Mouse (Mus musculus): ENCODE data around the gene Pex3. TPM values are rescaled to one million over a fixed set of nuclear protein-coding genes. Genes with fewer than 3 reads are reported as not detected.
A peak's percentile ranks its signal among the peaks of the same experiment; 100 is the strongest.

The Pex3 gene
- polyA plus RNA-seq (2014; fragmentation: Nextera tagmentation; extraction: Ambion mirVana), result 22.4 and 22.5 TPM in 2 replicates

- Histone ChIP-seq H3K9ac (ENCODE audit: low read depth, low read length) (peak within 1 kb of the TSS; percentile 80), H3K36me3 (ENCODE audit: control insufficient read depth, insufficient read depth, low read length) (no peaks in the 10 kb centered on the region), H3K27me3 (ENCODE audit: control insufficient read depth, insufficient read depth, low read length) (no peaks in the 10 kb centered on the region), H3K4me3 (ENCODE audit: low read depth, low read length) (peak within 1 kb of the TSS; percentile 67), H3K4me2 (peak within 1 kb of the TSS; percentile 73), H3K9me3 (replicated peaks; ENCODE audit: control insufficient read depth, low read length) (no peaks in the 10 kb centered on the region), H3K4me1 (ENCODE audit: control insufficient read depth, insufficient read depth, low read length) (peaks cover 8% of the 10 kb centered on the region), H3K27ac (ENCODE audit: low read depth, low read length) (peak within 1 kb of the TSS; percentile 47; the same call in 1 of the 2 replicates)
- WGBS (ENCODE audit: insufficient replicate concordance), result under 1% methylated on average over 51 of the region's 51 CpGs
- peak; percentile 89 for ATAC-seq (replicated peaks; ENCODE audit: insufficient number of reproducible peaks, low FRiP score, low TSS enrichment)
Measured at GRCm38 (mm10) chr10:13552646-13553497, at the start of gene Pex3, which contains the start of gene Adat2. TSS of gene Pex3 (minus strand) at chr10:13553142. TSS of gene Adat2 (plus strand) at chr10:13552894.

GRCm38 (mm10) chr10:13600926-13601325, 48.0 kb upstream of the Pex3 start:
- Histone ChIP-seq H3K4me2 (no peak overlapping the region), H3K36me3 (ENCODE audit: control insufficient read depth, insufficient read depth, low read length) (no peaks in the 10 kb centered on the region), H3K9me3 (replicated peaks; ENCODE audit: control insufficient read depth, low read length) (no peaks in the 10 kb centered on the region), H3K27me3 (ENCODE audit: control insufficient read depth, insufficient read depth, low read length) (no peaks in the 10 kb centered on the region), H3K4me1 (ENCODE audit: control insufficient read depth, insufficient read depth, low read length) (no peaks in the 10 kb centered on the region), H3K4me3 (ENCODE audit: low read depth, low read length) (no peak overlapping the region), H3K9ac (ENCODE audit: low read depth, low read length) (no peak overlapping the region), H3K27ac (ENCODE audit: low read depth, low read length) (no peak overlapping the region)
- no peak for ATAC-seq (replicated peaks; ENCODE audit: insufficient number of reproducible peaks, low FRiP score, low TSS enrichment)
- WGBS (ENCODE audit: insufficient replicate concordance), result 65% methylated on average over 2 of the region's 2 CpGs

- Histone ChIP-seq H3K27ac (ENCODE audit: low read depth, low read length) (no peak overlapping the region), H3K4me2 (no peak overlapping the region), H3K4me1 (ENCODE audit: control insufficient read depth, insufficient read depth, low read length) (no peaks in the 10 kb centered on the region), H3K36me3 (ENCODE audit: control insufficient read depth, insufficient read depth, low read length) (no peaks in the 10 kb centered on the region), H3K9ac (ENCODE audit: low read depth, low read length) (no peak overlapping the region), H3K27me3 (ENCODE audit: control insufficient read depth, insufficient read depth, low read length) (no peaks in the 10 kb centered on the region), H3K4me3 (ENCODE audit: low read depth, low read length) (no peak overlapping the region), H3K9me3 (replicated peaks; ENCODE audit: control insufficient read depth, low read length) (no peaks in the 10 kb centered on the region)
- ATAC-seq (replicated peaks; ENCODE audit: insufficient number of reproducible peaks, low FRiP score, low TSS enrichment), result no peak
- WGBS (ENCODE audit: insufficient replicate concordance), result 75% methylated on average over 8 of the region's 8 CpGs
Measured at GRCm38 (mm10) chr10:13597491-13597890, 44.5 kb upstream of the Pex3 start.

GRCm38 (mm10) chr10:13596866-13597265, 43.9 kb upstream of the Pex3 start:
- Histone ChIP-seq H3K4me1 (ENCODE audit: control insufficient read depth, insufficient read depth, low read length) (no peaks in the 10 kb centered on the region), H3K36me3 (ENCODE audit: control insufficient read depth, insufficient read depth, low read length) (no peaks in the 10 kb centered on the region), H3K4me2 (no peak overlapping the region), H3K9ac (ENCODE audit: low read depth, low read length) (no peak overlapping the region), H3K9me3 (replicated peaks; ENCODE audit: control insufficient read depth, low read length) (no peaks in the 10 kb centered on the region), H3K27ac (ENCODE audit: low read depth, low read length) (no peak overlapping the region), H3K27me3 (ENCODE audit: control insufficient read depth, insufficient read depth, low read length) (no peaks in the 10 kb centered on the region), H3K4me3 (ENCODE audit: low read depth, low read length) (no peak overlapping the region)
- 84% methylated on average over 9 of the region's 9 CpGs for whole genome bisulfite sequencing (ENCODE audit: insufficient replicate concordance)
- ATAC-seq (replicated peaks; ENCODE audit: insufficient number of reproducible peaks, low FRiP score, low TSS enrichment), result no peak

- Histone ChIP-seq H3K4me3 (ENCODE audit: low read depth, low read length) (no peak overlapping the region), H3K27me3 (ENCODE audit: control insufficient read depth, insufficient read depth, low read length) (no peaks in the 10 kb centered on the region), H3K9me3 (replicated peaks; ENCODE audit: control insufficient read depth, low read length) (no peaks in the 10 kb centered on the region), H3K4me2 (no peak overlapping the region), H3K9ac (ENCODE audit: low read depth, low read length) (no peak overlapping the region), H3K27ac (ENCODE audit: low read depth, low read length) (no peak overlapping the region), H3K36me3 (ENCODE audit: control insufficient read depth, insufficient read depth, low read length) (no peaks in the 10 kb centered on the region), H3K4me1 (ENCODE audit: control insufficient read depth, insufficient read depth, low read length) (no peaks in the 10 kb centered on the region)
- ATAC-seq (replicated peaks; ENCODE audit: insufficient number of reproducible peaks, low FRiP score, low TSS enrichment), result no peak
- 49% methylated on average over 3 of the region's 3 CpGs for WGBS (ENCODE audit: insufficient replicate concordance)
Measured at GRCm38 (mm10) chr10:13596073-13596472, 43.1 kb upstream of the Pex3 start.

GRCm38 (mm10) chr10:13593529-13593928, 40.6 kb upstream of the Pex3 start:
- no peak for ATAC-seq (replicated peaks; ENCODE audit: insufficient number of reproducible peaks, low FRiP score, low TSS enrichment)
- Histone ChIP-seq H3K4me1 (ENCODE audit: control insufficient read depth, insufficient read depth, low read length) (no peaks in the 10 kb centered on the region), H3K27me3 (ENCODE audit: control insufficient read depth, insufficient read depth, low read length) (no peaks in the 10 kb centered on the region), H3K9ac (ENCODE audit: low read depth, low read length) (no peak overlapping the region), H3K9me3 (replicated peaks; ENCODE audit: control insufficient read depth, low read length) (no peaks in the 10 kb centered on the region), H3K4me3 (ENCODE audit: low read depth, low read length) (no peak overlapping the region), H3K36me3 (ENCODE audit: control insufficient read depth, insufficient read depth, low read length) (no peaks in the 10 kb centered on the region), H3K4me2 (no peak overlapping the region), H3K27ac (ENCODE audit: low read depth, low read length) (no peak overlapping the region)
- 84% methylated on average over 3 of the region's 3 CpGs for WGBS (ENCODE audit: insufficient replicate concordance)

GRCm38 (mm10) chr10:13592196-13592595, 39.3 kb upstream of the Pex3 start:
- Histone ChIP-seq H3K9me3 (replicated peaks; ENCODE audit: control insufficient read depth, low read length) (no peaks in the 10 kb centered on the region), H3K4me3 (ENCODE audit: low read depth, low read length) (no peak overlapping the region), H3K27me3 (ENCODE audit: control insufficient read depth, insufficient read depth, low read length) (no peaks in the 10 kb centered on the region), H3K4me1 (ENCODE audit: control insufficient read depth, insufficient read depth, low read length) (no peaks in the 10 kb centered on the region), H3K9ac (ENCODE audit: low read depth, low read length) (no peak overlapping the region), H3K27ac (ENCODE audit: low read depth, low read length) (no peak overlapping the region), H3K36me3 (ENCODE audit: control insufficient read depth, insufficient read depth, low read length) (no peaks in the 10 kb centered on the region), H3K4me2 (no peak overlapping the region)
- WGBS (ENCODE audit: insufficient replicate concordance), result 88% methylated on average over 10 of the region's 10 CpGs
- no peak for ATAC-seq (replicated peaks; ENCODE audit: insufficient number of reproducible peaks, low FRiP score, low TSS enrichment)

GRCm38 (mm10) chr10:13587914-13588313, 35.0 kb upstream of the Pex3 start:
- no peaks in the 10 kb centered on the region for H3K4me1 ChIP-seq (ENCODE audit: control insufficient read depth, insufficient read depth, low read length)
- no peak for ATAC-seq (replicated peaks; ENCODE audit: insufficient number of reproducible peaks, low FRiP score, low TSS enrichment)
- H3K27ac ChIP-seq (ENCODE audit: low read depth, low read length), result no peak overlapping the region
- H3K36me3 ChIP-seq (ENCODE audit: control insufficient read depth, insufficient read depth, low read length), result no peaks in the 10 kb centered on the region
- WGBS (ENCODE audit: insufficient replicate concordance), result 59% methylated on average over 2 of the region's 2 CpGs
- H3K9ac ChIP-seq (ENCODE audit: low read depth, low read length), result no peak overlapping the region
- no peaks in the 10 kb centered on the region for H3K9me3 ChIP-seq (replicated peaks; ENCODE audit: control insufficient read depth, low read length)
- H3K4me2 ChIP-seq, result no peak overlapping the region
- H3K27me3 ChIP-seq (ENCODE audit: control insufficient read depth, insufficient read depth, low read length), result no peaks in the 10 kb centered on the region
- H3K4me3 ChIP-seq (ENCODE audit: low read depth, low read length), result no peak overlapping the region

GRCm38 (mm10) chr10:13577123-13577522, 24.2 kb upstream of the Pex3 start:
- Histone ChIP-seq H3K27me3 (ENCODE audit: control insufficient read depth, insufficient read depth, low read length) (no peaks in the 10 kb centered on the region), H3K9ac (ENCODE audit: low read depth, low read length) (no peak overlapping the region), H3K4me1 (ENCODE audit: control insufficient read depth, insufficient read depth, low read length) (0 out of 2 replicates have a peak, but pooled peaks cover under 1% of the 10 kb centered on the region), H3K4me3 (ENCODE audit: low read depth, low read length) (no peak overlapping the region), H3K4me2 (no peak overlapping the region), H3K36me3 (ENCODE audit: control insufficient read depth, insufficient read depth, low read length) (no peaks in the 10 kb centered on the region), H3K9me3 (replicated peaks; ENCODE audit: control insufficient read depth, low read length) (no peaks in the 10 kb centered on the region), H3K27ac (ENCODE audit: low read depth, low read length) (no peak overlapping the region)
- WGBS (ENCODE audit: insufficient replicate concordance), result 75% methylated on average over 7 of the region's 7 CpGs
- ATAC-seq (replicated peaks; ENCODE audit: insufficient number of reproducible peaks, low FRiP score, low TSS enrichment), result no peak
